Mouse (Mus musculus) MEL-GATA-1-ER (cell line): ENCODE measurements around the gene Slc5a6.
"Not testable (repeated sequence)": the region's sequence is repeated elsewhere in the genome, so short reads cannot be mapped to it uniquely, and the experiment has no call there.

Experiments used
- DNase-seq: peaks from one replicate; pipeline ENCODE4 v3.0.0-alpha.2; 2012; ENCODE audit warnings: low read depth; ENCODE audit errors: extremely low read depth

The Slc5a6 gene

DNA sequence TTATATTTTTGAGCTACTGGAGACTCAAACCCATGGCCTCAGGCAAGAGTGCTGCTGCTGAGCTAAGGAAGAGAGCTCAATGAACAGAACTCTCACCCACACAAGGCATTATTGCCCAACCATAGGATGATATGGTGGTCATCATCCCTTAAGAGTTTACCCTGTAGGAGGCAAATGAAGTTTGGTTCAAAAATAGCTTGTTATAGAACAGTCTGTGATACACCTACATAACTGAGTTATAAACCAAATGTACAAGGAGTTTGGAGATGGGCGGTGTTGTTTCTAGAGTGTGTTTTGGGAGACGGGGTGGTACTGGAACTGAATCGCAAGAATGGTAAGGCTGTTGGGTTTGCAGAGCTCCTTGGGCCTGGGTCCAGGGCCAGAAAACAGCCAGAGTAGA, 21.1 kb upstream of the Slc5a6 start:
- DNase-seq: no peak

- peak; percentile 41 for DNase-seq
These were observed 6.8 kb upstream of the Slc5a6 start for GRCm38 (mm10) chr5:31055216-31056140.

DNA sequence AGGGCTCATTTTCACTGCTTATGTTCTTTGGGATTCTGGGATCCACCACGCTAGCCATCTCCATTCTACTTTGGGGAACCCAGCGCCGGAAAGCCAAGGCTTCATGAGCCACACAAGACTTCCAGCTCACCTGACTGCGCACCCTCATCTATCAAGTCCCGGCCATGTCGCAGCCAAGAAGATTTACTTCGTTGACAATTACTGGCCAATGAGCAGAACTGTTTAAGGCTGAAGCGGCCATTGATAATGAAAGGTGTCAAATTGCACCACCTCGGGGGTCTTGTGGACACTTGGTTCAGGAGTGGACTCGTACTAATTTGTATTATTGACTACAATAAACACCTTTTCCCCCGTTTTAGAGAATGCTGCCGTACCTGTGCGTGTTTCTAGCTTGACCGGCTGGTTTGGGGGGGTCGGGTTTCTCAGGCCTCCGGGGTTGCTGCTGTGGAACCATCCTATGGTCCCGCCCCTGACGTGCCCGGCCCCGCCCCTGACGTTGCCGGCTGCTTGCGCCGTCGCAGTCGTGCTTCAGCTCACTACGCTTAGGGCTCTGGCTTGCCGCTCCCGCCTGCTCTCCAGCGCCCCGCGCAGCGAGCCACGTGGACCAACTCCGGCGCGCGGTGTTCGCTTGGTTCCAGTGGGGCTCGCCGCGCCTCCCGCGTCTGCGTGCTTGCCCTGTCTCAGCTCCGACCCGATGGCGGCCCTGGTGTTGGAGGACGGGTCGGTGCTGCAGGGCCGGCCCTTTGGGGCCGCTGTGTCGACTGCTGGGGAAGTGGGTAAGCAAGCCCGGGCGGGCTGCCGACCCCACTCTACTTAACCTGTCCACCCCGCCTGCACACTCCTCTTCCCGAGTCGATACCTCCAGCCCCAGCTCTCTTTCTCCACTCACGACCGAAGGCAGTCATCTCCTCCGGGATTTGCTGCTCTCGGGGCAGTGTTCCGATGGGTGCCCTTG, 5.8 kb upstream of the Slc5a6 start, which contains the start of gene Cad:
Cad (plus strand) TSS at position 520 of the 955 bp plus-strand sequence.
- DNase-seq: peak; percentile 80

- not testable (repeated sequence) for DNase-seq
These were observed 5.0 kb upstream of the Slc5a6 start for GRCm38 (mm10) chr5:31053728-31054127.

DNA sequence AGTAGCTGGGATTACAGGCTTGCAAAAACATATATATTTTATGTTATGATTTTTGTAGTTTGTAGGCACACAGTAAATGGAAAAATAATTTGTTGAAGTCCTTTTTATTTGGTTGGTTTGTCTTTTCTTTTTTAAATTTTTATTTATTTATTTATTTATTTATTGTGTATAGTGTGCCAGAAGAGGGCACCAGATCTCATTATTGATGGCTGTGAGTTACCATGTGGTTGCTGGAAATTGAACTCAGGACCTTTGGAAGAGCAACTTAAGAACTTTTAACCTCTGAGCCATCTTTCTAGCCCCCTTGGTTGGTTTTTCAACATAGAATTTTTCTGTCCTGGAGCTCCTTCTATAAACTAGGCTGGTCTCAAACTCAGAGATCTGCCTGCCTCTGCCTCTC, 1.7 kb upstream of the Slc5a6 start:
- no peak for DNase-seq

DNA sequence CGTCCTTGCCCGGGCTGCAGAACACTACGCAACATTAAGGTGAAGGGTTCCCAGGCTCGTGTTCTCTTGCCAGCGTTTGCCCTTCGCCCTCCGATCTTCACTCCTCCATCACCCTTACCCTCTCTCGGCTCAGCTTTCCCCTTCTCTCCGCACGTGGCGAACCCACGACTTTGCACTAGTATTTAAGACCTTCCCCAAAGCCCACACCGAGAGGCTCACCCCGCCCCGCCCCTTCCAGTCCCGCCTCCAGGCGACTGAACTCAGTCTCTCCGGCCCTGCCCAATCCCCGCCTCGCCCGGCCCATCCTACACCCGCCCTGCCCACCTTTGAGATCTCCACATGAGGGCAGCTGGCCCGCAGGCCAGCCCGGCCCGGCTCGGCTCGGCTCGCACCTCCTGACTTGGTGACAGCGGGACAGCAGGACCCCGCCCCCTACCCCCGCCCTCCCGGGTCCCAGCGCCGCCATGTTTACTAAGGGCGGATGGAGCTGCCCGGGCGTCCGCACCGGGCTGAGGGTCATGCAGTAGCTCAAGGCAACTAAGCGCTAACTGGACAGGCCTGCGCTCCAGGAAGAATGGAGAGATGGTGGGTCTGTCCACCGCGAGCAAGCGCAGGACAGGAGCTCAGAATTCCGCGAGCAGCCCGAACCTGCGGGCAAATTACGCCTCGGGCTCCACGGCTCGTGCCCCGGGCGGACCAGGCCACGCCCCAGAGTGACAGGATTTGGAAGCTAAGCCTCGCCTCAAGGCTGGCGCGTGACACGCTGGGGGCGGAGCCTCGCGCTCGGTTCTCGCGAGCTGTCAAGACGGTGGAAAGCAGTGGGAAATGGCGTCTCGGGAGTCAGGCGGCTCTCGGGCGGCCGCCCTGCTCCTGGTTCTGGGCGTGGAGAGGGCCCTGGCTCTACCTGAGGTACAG, 619 bp downstream of the Slc5a6 start, which contains the start of gene Atraid:
Atraid (plus strand) TSS at position 465 of the 915 bp plus-strand sequence.
- peak; percentile 96 for DNase-seq

- DNase-seq: peak; percentile 44
These were observed 1.6 kb downstream of the Slc5a6 start for GRCm38 (mm10) chr5:31047074-31047473.

DNA sequence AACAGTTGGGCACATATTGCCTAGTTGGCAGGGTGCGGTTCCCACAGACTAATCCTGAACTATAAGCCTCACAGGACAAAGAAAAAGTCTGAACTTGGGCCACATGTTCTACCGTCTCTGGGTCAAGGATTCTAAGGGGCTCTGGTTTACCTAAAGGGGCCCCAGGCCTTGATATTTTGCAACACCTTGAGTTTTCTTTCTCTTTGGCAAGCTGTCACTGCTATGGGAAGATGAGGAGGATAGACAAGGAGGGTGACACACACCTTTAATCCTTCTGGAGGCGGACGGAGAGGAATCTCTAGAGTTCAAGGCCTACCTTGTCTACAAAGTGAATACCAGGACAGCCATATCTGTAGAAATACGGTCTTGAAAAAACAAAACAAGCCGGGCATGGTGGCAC, 2.3 kb downstream of the Slc5a6 start:
- no peak for DNase-seq

DNA sequence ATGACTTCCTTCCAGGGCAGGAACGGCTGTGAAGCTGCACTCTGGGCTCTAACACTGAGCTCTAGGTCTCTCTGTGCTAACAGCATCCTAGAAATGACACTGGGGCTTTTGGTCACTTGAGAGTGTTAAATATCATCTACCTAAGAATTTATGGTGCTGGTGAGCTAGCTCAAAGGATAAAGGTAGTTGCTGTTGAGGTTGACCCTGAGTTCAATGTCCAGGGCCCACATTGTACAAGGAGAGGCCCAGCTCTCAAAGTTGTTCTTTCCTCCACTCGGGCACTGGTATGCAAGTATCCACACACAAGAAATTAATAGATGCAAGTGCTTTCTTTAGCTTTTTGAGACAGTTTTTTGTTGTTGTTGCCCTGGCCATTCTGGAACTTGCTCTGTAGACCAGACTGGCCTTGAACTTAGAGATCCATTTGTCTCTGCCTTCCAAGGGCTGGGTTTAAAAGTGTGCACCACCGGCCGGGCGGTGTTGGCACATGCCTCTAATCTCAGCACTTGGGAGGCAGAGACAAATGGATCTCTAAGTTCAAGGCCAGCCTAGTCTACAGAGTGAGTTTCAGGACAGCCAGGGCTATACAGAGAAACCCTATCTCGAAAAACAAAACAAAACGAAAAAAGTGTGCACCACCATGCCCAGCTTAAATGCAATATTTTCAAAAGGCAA, 10.4 kb downstream of the Slc5a6 start:
- no peak for DNase-seq

DNA sequence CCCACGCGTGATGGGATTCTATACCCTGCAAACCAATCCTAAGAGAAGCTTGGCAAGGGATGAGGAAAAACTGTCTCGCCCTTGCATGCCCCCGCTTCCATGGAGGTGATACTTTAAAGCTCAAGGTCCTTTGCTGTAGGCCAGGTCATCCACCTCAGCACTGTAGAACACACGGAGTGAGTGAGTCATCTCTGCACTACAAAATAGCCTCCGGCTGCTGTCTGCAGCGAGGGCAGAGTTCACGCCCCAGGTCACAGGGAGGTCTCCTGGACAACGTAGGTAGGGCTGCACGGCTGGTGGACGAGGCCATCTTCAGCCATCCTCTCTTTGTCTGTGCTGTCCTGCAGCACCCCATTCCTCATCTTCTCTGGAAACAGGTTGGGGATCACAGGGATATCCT, 12.2 kb downstream of the Slc5a6 start:
- not testable (repeated sequence) for DNase-seq

GRCm38 (mm10) chr5:31034669-31035068, 14.1 kb downstream of the Slc5a6 start:
- DNase-seq: no peak

GRCm38 (mm10) chr5:31031508-31031907, 17.2 kb downstream of the Slc5a6 start:
- DNase-seq: no peak

GRCm38 (mm10) chr5:31030926-31031325, 17.8 kb downstream of the Slc5a6 start:
- no peak for DNase-seq

DNA sequence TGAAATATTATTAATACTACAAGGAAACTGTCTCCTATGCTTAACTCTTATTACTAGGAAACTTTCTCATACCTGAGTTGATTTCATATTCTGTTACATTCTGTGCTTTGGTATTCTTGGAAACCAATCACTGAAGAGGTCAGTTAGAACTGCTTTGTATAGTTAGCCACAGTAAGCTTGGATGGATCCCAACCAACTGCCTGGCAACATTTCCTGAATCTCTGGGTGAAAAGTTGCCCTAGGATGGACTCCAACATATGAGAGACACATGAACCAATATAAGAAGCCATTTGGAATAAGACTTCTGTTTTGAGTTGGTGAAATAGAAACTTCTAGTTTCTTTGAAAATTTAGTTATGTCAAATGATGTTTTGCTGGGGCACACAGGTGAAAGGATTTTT, 24.1 kb downstream of the Slc5a6 start:
- no peak for DNase-seq

GRCm38 (mm10) chr5:31023254-31023653, 25.5 kb downstream of the Slc5a6 start:
- no peak for DNase-seq

DNA sequence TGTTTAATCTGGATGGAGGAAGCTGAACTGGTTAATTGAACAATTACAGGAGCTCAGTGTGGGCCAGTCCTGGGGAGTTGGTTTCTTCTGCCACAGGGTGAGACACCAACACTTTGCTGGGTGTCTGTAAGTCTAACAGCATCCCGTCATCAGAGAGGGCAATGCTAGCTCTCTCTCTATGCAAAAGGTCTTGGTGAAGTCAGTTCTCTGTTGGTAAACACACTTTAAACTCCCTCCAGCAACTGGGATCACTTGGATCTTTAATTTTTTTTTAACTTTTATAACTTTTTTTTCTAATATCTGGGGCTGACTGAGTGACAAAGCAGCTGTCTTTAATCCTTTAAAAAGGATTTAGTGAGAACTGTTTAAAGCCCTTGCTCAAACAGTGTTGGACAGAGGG, 26.0 kb downstream of the Slc5a6 start:
- DNase-seq: no peak

- not testable (repeated sequence) for DNase-seq
These were observed 26.9 kb downstream of the Slc5a6 start for GRCm38 (mm10) chr5:31021790-31022189.

DNA sequence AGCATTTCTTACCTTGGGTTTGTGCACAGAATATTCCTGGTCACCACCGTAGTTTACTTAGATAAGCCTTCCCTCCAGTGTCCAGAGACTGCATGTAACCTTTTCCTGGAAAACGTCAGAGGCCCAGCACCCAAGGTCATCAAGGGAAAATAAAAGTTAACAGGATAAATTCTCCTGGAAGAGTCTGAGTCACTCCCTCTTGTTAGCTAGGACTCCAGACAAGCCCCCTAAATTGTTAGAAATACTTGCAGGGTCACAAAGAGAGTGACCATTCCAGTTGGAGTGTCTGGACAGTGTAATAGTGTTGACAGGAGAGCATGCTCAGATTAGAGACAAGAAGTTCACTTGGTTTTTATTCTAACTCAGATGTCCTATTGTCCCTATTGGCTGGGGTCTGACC, 32.8 kb downstream of the Slc5a6 start:
- no peak for DNase-seq

GRCm38 (mm10) chr5:31012737-31013136, 36.0 kb downstream of the Slc5a6 start:
- no peak for DNase-seq

GRCm38 (mm10) chr5:31004184-31004583, 44.5 kb downstream of the Slc5a6 start:
- peak; percentile 79 for DNase-seq
